Mouse (Mus musculus): Measurements from ENCODE around the gene Pop4.
A peak's percentile ranks its signal among the peaks of the same experiment; 100 is the strongest.

- peak; percentile 78; the same call in 1 of the 2 replicates for TF ChIP-seq CTCF (IDR thresholded peaks at IDR 0.05; ENCODE audit: borderline replicate concordance, insufficient read depth, low read depth, low read length)
- no peak for TF ChIP-seq POLR2A (IDR thresholded peaks at IDR 0.05; ENCODE audit: borderline replicate concordance, insufficient read depth, low read length)
These were observed 4.1 kb downstream of the Pop4 start for GRCm38 (mm10) chr7:38267006-38267680.
